Mouse (Mus musculus): ENCODE data around the gene Akr1cl. TPM values are rescaled to one million over a fixed set of nuclear protein-coding genes. Genes with fewer than 3 reads are reported as not detected.
A peak's percentile ranks its signal among the peaks of the same experiment; 100 is the strongest.
"Not testable (repeated sequence)": the region's sequence is repeated elsewhere in the genome, so short reads cannot be mapped to it uniquely, and the experiment has no call there.

The Akr1cl gene
- polyA plus RNA-seq, 1 experiment from 2014 or later: 0.11 TPM

- WGBS: 63% methylated on average over 9 of the region's 12 CpGs
- ATAC-seq (ENCODE audit: low FRiP score): 0 out of 2 replicates have a peak, but pooled peaks have one; percentile 19
- not testable (repeated sequence) for H3K4me1 ChIP-seq (ENCODE audit: control insufficient read depth, insufficient read depth, low read length); H3K4me2 ChIP-seq; H3K27me3 ChIP-seq (ENCODE audit: control insufficient read depth, insufficient read depth, low read length); H3K27ac ChIP-seq (ENCODE audit: low read depth, low read length); H3K36me3 ChIP-seq (ENCODE audit: control insufficient read depth, insufficient read depth, low read length); DNase-seq (ENCODE audit: low spot score, missing footprints); H3K4me3 ChIP-seq (ENCODE audit: low read depth, low read length); H3K9me3 ChIP-seq (ENCODE audit: control insufficient read depth, low read length); H3K9ac ChIP-seq (ENCODE audit: low read length)
Measured at GRCm38 (mm10) chr1:65050952-65051351, 18.4 kb upstream of the Akr1cl start, which contains the start of gene Cryge. TSS of gene Cryge (minus strand) at chr1:65051149.

GRCm38 (mm10) chr1:65048781-65049180, 16.2 kb upstream of the Akr1cl start:
- Histone ChIP-seq H3K9ac (ENCODE audit: low read length) (no peak overlapping the region), H3K27me3 (ENCODE audit: control insufficient read depth, insufficient read depth, low read length) (no peaks in the 10 kb centered on the region), H3K4me3 (ENCODE audit: low read depth, low read length) (no peak overlapping the region), H3K4me1 (ENCODE audit: control insufficient read depth, insufficient read depth, low read length) (no peaks in the 10 kb centered on the region), H3K36me3 (ENCODE audit: control insufficient read depth, insufficient read depth, low read length) (no peaks in the 10 kb centered on the region), H3K9me3 (ENCODE audit: control insufficient read depth, low read length) (no peaks in the 10 kb centered on the region), H3K4me2 (no peak overlapping the region), H3K27ac (ENCODE audit: low read depth, low read length) (no peak overlapping the region)
- ATAC-seq (ENCODE audit: low FRiP score) (no peak), DNase-seq (ENCODE audit: low spot score, missing footprints) (no peak)
- 60% methylated on average over 12 of the region's 12 CpGs for WGBS

GRCm38 (mm10) chr1:65046401-65047109, 14.0 kb upstream of the Akr1cl start:
- H3K9me3 ChIP-seq (ENCODE audit: control insufficient read depth, low read length): no peaks in the 10 kb centered on the region
- DNase-seq (ENCODE audit: low spot score, missing footprints): peak; percentile 84
- H3K27me3 ChIP-seq (ENCODE audit: control insufficient read depth, insufficient read depth, low read length): no peaks in the 10 kb centered on the region
- H3K9ac ChIP-seq (ENCODE audit: low read length): no peak overlapping the region
- no peak for ATAC-seq (ENCODE audit: low FRiP score)
- no peak overlapping the region for H3K27ac ChIP-seq (ENCODE audit: low read depth, low read length)
- 39% methylated on average over 8 of the region's 8 CpGs for WGBS
- H3K36me3 ChIP-seq (ENCODE audit: control insufficient read depth, insufficient read depth, low read length): no peaks in the 10 kb centered on the region
- H3K4me3 ChIP-seq (ENCODE audit: low read depth, low read length): no peak overlapping the region
- no peak overlapping the region for H3K4me2 ChIP-seq
- no peaks in the 10 kb centered on the region for H3K4me1 ChIP-seq (ENCODE audit: control insufficient read depth, insufficient read depth, low read length)

- no peak overlapping the region for H3K4me2 ChIP-seq
- WGBS: 90% methylated on average over 2 of the region's 2 CpGs
- no peak for ATAC-seq (ENCODE audit: low FRiP score)
Measured at GRCm38 (mm10) chr1:65043433-65043832, 10.9 kb upstream of the Akr1cl start.

GRCm38 (mm10) chr1:65041837-65042236, 9.3 kb upstream of the Akr1cl start:
- no peak overlapping the region for H3K4me3 ChIP-seq (ENCODE audit: low read depth, low read length)
- no peak overlapping the region for H3K27ac ChIP-seq (ENCODE audit: low read depth, low read length)
- no peaks in the 10 kb centered on the region for H3K4me1 ChIP-seq (ENCODE audit: control insufficient read depth, insufficient read depth, low read length)
- no peaks in the 10 kb centered on the region for H3K9me3 ChIP-seq (ENCODE audit: control insufficient read depth, low read length)
- H3K27me3 ChIP-seq (ENCODE audit: control insufficient read depth, insufficient read depth, low read length): no peaks in the 10 kb centered on the region
- WGBS: 91% methylated on average over 3 of the region's 3 CpGs
- DNase-seq (ENCODE audit: low spot score, missing footprints) (no peak), ATAC-seq (ENCODE audit: low FRiP score) (no peak)
- H3K4me2 ChIP-seq: no peak overlapping the region
- no peak overlapping the region for H3K9ac ChIP-seq (ENCODE audit: low read length)
- no peaks in the 10 kb centered on the region for H3K36me3 ChIP-seq (ENCODE audit: control insufficient read depth, insufficient read depth, low read length)

More at GRCm38 (mm10) chr1:65043433-65043832, 10.9 kb upstream of the Akr1cl start:
- Histone ChIP-seq H3K27me3 (ENCODE audit: control insufficient read depth, insufficient read depth, low read length) (no peaks in the 10 kb centered on the region), H3K4me1 (ENCODE audit: control insufficient read depth, insufficient read depth, low read length) (no peaks in the 10 kb centered on the region), H3K9me3 (ENCODE audit: control insufficient read depth, low read length) (no peaks in the 10 kb centered on the region), H3K36me3 (ENCODE audit: control insufficient read depth, insufficient read depth, low read length) (no peaks in the 10 kb centered on the region), H3K9ac (ENCODE audit: low read length) (no peak overlapping the region), H3K27ac (ENCODE audit: low read depth, low read length) (no peak overlapping the region), H3K4me3 (ENCODE audit: low read depth, low read length) (no peak overlapping the region)
- DNase-seq (ENCODE audit: low spot score, missing footprints): peak; percentile 79

GRCm38 (mm10) chr1:65040806-65041205, 8.2 kb upstream of the Akr1cl start:
- Histone ChIP-seq H3K36me3 (ENCODE audit: control insufficient read depth, insufficient read depth, low read length) (no peaks in the 10 kb centered on the region), H3K9me3 (ENCODE audit: control insufficient read depth, low read length) (no peaks in the 10 kb centered on the region), H3K27ac (ENCODE audit: low read depth, low read length) (no peak overlapping the region), H3K4me1 (ENCODE audit: control insufficient read depth, insufficient read depth, low read length) (no peaks in the 10 kb centered on the region), H3K27me3 (ENCODE audit: control insufficient read depth, insufficient read depth, low read length) (no peaks in the 10 kb centered on the region), H3K9ac (ENCODE audit: low read length) (no peak overlapping the region), H3K4me3 (ENCODE audit: low read depth, low read length) (no peak overlapping the region), H3K4me2 (no peak overlapping the region)
- ATAC-seq (ENCODE audit: low FRiP score) (no peak), DNase-seq (ENCODE audit: low spot score, missing footprints) (no peak)
- 86% methylated on average over 6 of the region's 6 CpGs for WGBS

GRCm38 (mm10) chr1:65039679-65040078, 7.1 kb upstream of the Akr1cl start:
- ATAC-seq (ENCODE audit: low FRiP score) (no peak), DNase-seq (ENCODE audit: low spot score, missing footprints) (no peak)
- Histone ChIP-seq H3K27me3 (ENCODE audit: control insufficient read depth, insufficient read depth, low read length) (no peaks in the 10 kb centered on the region), H3K4me3 (ENCODE audit: low read depth, low read length) (no peak overlapping the region), H3K9me3 (ENCODE audit: control insufficient read depth, low read length) (no peaks in the 10 kb centered on the region), H3K27ac (ENCODE audit: low read depth, low read length) (no peak overlapping the region), H3K9ac (ENCODE audit: low read length) (no peak overlapping the region), H3K4me2 (no peak overlapping the region), H3K36me3 (ENCODE audit: control insufficient read depth, insufficient read depth, low read length) (no peaks in the 10 kb centered on the region), H3K4me1 (ENCODE audit: control insufficient read depth, insufficient read depth, low read length) (no peaks in the 10 kb centered on the region)
- 85% methylated on average over 3 of the region's 3 CpGs for WGBS

GRCm38 (mm10) chr1:65037542-65037941, 5.0 kb upstream of the Akr1cl start:
- no peak for DNase-seq (ENCODE audit: low spot score, missing footprints)
- ATAC-seq (ENCODE audit: low FRiP score): no peak
- H3K9me3 ChIP-seq (ENCODE audit: control insufficient read depth, low read length): no peaks in the 10 kb centered on the region
- no peaks in the 10 kb centered on the region for H3K36me3 ChIP-seq (ENCODE audit: control insufficient read depth, insufficient read depth, low read length)
- H3K9ac ChIP-seq (ENCODE audit: low read length): no peak overlapping the region
- H3K27me3 ChIP-seq (ENCODE audit: control insufficient read depth, insufficient read depth, low read length): no peaks in the 10 kb centered on the region
- H3K4me3 ChIP-seq (ENCODE audit: low read depth, low read length): no peak overlapping the region
- WGBS: 92% methylated on average over 2 of the region's 2 CpGs
- no peak overlapping the region for H3K4me2 ChIP-seq
- no peak overlapping the region for H3K27ac ChIP-seq (ENCODE audit: low read depth, low read length)
- no peaks in the 10 kb centered on the region for H3K4me1 ChIP-seq (ENCODE audit: control insufficient read depth, insufficient read depth, low read length)

GRCm38 (mm10) chr1:65035513-65035912, 3.0 kb upstream of the Akr1cl start:
- Histone ChIP-seq H3K27ac (ENCODE audit: low read depth, low read length) (no peak overlapping the region), H3K4me1 (ENCODE audit: control insufficient read depth, insufficient read depth, low read length) (no peaks in the 10 kb centered on the region), H3K9ac (ENCODE audit: low read length) (no peak overlapping the region), H3K4me3 (ENCODE audit: low read depth, low read length) (no peak overlapping the region), H3K27me3 (ENCODE audit: control insufficient read depth, insufficient read depth, low read length) (no peaks in the 10 kb centered on the region), H3K9me3 (ENCODE audit: control insufficient read depth, low read length) (no peaks in the 10 kb centered on the region), H3K36me3 (ENCODE audit: control insufficient read depth, insufficient read depth, low read length) (no peaks in the 10 kb centered on the region), H3K4me2 (no peak overlapping the region)
- WGBS: 33% methylated on average over 3 of the region's 3 CpGs
- no peak for ATAC-seq (ENCODE audit: low FRiP score)
- no peak for DNase-seq (ENCODE audit: low spot score, missing footprints)
